Mouse (Mus musculus): Measurements from ENCODE around the gene Glcci1. TPM values are rescaled to one million over a fixed set of nuclear protein-coding genes. Genes with fewer than 3 reads are reported as not detected.

Gene Glcci1
- total RNA-seq, 1 experiment from 2014 or later, result 29.4 TPM

DNA sequence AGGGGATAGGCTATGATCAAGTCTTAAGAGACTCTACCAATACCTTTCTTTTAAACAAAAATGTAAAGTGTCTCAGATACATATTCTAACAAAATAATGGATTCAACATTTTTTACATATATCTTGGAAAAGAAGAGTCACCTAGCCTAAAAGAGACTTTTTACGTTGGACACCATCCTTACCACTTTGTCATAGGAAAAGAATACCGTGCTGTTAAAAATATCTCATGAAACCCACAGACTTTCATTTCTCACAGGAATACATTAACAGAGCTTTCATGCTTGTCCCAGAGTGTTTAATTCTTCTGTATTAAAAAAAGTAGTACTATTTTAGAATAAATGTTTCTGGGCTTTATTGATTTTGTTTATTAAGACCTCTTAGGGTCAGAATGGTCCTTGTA, 41.8 kb downstream of the Glcci1 start:
- no peak for DNase-seq

DNA sequence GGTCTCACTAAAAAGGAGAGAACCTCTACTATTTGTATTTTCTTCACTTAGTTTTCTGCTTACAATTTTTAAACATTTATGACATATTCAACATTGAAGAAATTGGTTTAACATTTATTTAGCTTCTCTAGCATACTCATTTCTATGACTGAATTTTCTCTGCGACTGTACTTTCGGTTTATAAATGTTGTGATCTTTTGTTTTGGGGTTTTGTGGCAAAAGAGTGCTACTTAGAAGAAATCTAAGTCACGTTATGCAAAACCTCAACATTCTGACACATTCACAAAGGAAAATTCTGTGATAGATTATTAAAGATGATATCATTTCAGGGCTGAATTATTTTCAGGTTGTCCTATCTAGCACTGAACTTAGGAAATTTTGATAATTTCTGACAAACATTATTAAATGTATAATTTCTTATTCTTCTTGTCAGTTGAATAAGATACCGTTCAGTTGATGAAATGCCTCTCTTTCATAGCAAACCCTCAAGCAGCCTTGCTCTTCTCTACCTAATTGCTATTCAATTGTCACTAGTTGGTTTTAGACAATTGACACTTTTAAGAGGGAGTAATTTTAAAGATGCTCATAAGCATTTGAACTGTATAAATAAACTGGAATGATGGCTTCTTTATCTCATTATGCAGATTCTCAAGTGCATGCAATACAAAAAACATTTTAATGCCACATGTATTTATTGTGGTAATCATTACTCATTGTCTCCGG, 47.6 kb downstream of the Glcci1 start:
- no peak for DNase-seq

DNA sequence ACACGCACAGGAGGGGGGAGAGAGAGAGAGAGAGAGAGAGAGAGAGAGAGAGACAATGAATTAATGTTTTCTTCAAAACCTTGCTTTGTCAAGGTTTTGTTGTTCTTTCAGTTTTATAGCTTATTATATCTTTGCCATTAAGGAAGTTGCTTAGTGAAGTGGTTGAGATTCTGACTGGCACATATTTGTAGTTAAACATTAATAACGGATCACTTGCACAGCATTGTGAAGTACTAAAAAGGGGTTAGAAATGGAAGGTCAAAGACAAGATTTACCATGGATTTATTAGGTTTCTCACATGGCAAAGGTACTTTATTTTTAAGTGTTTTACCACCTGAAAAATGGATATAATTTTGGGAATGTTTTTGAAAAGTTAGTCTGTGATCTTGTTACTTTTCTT, 51.3 kb downstream of the Glcci1 start:
- DNase-seq, result no peak

DNA sequence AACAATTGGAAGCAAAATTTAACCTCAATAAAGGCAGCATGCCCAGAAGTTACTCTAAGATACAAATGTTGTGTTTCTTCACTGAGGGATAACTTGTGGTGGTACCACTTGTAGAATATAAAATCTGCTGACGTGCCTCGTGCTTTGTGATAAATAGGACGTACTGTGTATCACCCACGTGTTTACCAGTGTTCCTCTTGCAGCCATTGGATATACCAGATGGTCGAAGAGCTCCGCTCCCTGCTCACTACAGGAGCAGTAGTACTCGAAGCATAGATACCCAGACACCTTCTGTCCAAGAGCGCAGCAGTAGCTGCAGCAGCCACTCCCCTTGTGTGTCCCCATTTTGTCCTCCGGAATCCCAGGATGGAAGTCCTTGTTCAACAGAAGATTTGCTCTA, 73.0 kb downstream of the Glcci1 start:
- DNase-seq, result no peak

DNA sequence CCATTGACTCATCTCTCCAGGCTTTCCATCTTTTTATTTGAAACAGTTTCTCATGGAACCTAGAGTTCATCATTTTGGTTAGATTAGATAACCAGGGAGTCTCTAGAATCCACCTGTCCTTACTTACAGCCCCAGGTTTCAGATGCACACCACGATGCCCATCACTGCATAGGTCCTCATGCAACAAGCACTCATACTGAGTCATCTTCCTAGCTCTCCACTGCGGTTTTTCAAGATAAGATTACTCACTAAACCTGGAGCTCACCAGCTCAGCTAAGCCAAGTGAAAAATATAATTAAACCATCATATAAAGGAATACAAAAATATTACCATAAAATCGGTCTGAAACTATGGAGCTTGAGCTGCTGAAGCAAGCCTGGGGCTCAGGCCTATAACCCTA, 74.5 kb downstream of the Glcci1 start:
- DNase-seq, result no peak

DNA sequence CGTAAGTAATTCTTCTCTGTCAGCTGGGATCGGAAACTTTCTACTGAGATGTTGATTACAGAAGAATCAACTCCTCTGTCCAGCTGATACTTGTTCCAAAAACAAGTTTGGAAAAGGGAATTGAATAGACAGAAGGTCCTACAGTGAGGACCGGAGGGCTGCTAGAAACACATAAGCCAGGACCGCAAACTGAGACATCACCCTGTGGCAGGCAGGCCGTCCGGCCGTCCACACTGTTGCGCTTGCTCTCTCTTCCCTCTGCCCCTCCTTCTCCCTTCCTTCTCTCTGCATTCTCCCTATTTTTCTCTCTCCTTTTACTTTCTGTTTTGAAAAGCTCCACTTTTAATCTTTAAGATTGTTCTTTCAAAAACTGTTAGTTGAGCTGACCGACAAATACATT, 82.3 kb downstream of the Glcci1 start:
- DNase-seq, result no peak

DNA sequence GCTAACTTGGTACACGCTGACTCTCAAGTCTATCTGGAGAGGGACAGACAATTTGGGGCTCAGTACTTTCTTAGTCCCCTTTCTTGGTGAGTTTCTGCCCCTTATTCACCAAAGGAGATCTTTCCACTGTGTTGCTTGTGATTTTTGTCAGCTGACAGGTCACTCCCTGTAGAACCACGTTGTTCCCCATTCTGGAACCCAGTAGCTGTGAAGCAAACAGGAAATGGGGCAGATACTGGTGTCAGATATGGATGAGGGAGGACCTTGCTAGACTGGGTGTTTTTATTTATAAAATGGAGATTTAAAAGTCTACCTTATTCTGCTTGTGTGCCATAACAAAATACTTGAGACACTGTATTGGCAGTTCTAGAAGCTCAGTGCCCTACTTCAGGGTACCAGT, 108.0 kb downstream of the Glcci1 start:
- DNase-seq, result no peak

DNA sequence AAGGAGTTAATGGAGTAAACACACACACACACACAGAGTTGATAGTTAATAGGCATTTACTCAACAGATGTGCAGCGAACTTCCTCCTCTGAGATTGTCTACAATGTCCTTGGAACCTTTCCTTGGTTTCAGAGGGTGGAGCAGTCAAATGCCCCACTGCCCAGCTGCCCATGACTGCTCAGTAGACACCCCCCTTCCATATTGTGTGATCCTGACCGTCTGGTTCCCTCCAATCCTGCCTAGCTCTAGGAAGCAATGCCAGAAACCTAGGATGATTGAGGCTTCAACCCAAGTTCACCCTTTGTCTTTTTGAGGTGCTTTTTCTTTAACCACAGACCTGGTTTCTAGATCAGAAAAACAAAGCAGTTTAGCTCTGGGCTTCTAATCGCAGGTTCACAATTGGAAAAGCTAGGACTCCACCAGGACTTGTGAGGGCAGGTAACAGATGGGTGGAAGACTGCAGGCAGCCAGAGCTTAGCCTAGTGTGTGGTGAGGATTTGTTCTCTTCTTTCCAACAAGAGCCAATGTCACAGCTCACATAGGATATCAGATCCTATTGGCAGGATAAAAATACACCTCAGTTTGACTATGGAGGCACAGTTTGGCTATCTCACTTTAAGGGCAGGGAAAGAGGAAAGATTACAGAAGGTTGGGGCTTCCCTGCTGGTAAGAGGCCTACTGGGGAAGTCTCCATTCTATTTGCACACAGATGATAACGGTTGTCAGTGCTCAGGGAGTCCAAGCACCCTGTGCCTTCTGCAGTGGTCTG, 110.4 kb downstream of the Glcci1 start:
- DNase-seq, result no peak

DNA sequence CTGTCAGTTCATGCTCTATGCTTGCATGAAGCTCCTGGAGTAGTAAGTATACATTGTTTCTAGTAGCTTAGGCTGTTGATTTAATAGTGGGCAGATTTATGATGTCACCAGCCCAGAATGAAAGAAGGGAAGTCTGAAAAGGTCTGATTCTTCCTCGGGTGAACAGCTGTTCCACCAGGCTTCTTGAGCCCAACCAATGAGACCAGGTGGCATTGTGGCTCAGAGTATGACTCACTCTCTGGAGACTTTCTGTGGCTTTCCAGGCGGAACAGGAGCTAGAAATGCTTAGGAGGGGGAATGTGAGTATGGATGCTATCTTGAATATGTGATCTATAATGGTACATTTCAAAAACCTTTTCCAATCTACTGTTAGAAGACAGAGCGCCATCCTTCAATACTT, 113.6 kb downstream of the Glcci1 start:
- DNase-seq, result no peak

DNA sequence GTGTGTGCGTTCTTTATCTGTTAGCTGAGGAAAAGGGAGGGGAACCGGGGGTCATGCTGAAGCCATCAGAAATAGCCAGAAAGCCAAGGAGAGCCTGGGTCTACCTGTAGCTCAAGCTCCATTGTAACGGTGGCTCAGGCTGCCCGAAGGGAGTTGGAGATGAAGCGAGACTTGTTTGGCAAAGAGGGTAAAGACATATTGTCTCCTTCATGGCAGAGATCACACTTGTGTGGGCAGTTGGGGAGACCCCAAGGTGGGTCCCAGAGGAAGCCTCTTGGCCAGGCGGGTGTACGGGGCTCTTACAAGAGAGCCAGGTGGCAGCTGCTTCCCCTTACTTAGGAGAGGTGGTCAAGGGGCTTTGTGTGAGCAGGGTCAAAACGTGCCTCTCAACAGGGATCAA, 118.8 kb downstream of the Glcci1 start:
- no peak for DNase-seq

DNA sequence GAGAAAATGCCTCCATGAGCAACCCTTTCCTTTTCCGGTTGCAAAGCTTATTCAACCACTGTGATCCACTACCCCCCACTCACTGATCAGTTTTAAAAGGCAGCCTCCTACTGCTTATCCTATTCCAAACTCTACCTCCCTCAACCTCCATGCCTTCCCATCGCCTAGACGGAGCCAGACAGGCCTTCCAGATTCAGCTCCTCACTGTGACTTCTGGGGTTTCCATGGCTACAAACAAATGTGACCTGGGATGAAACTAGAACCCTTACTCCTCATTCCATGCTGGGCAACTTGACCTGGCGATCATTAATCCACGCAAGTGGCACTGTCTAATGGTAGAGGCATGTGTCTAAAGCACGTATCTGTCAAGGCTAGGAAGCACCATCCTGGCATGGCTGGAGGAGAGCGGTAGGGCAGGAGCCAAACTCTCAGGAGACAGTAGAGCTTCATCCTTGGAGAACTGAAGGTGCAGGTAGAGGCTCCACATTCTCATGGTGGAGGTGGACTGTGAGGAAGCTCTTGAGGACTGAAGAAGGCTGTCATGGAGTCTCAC, 119.4 kb downstream of the Glcci1 start:
- DNase-seq, result no peak

DNA sequence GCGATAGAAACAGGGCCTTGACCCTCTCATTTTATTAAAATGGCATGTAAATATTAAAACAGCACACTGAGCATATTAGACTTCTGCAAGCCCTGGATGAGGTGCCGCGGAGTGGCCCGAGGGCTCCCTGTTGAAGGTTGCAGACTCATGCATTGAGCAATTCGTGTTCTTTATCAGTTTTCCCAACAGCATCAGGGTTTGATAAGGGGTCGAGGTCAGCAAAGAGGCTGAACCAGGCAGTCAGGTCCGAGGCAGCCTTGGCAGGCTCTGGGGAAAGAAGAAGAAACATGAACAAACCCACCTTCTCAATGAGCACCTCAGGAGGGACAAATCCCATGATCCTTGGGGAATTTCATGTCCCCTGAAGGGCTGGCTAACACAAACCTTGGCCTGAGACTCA, 121.1 kb downstream of the Glcci1 start:
- no peak for DNase-seq

DNA sequence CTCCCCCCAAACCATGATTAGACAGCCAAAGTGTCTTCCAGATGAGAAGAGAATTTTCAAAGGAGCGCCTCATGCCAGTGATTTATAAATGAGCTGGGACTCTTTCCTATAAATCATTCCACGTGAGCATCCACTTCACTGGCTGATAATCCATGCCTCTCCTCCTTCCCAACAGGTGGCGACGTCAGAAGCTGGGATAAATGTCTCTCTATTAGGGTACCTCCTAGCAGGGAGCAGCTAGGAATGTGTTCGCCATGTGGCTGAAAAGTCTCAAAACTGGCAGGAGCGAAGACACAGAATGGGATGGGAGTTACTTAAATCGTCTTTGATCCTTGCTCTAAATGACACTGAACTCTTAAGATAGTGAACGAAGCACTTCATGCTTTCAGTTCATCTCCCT, 122.0 kb downstream of the Glcci1 start:
- DNase-seq, result no peak

DNA sequence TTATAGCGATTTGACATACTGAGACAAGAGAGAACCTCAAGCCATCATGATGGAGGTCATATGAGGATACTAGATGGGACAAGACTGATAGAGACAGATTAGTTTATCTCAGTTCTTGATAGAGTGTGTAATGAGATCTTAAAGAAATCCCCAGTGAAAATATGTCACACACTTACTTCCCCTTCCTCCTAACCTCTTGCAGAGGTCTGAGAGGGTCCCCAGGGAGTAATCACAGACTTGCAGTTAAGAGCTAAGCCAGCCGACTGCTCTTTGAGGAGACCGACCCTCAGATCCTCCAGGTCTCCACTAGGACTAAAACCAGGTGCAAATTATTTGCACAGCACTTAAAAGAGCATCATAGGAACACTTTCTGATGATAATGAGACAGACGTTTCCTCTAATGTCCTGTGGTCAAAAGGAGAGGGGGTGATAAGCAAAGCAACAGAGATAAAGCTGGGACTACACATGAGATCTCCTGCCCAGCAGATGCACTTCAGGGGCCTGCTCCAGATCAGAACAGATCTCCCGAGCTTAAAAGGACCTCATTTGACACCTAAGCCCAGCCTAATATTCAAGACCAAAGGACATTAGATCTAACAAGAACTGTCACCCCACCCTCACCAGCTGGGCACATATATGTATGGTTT, 122.7 kb downstream of the Glcci1 start:
- no peak for DNase-seq

DNA sequence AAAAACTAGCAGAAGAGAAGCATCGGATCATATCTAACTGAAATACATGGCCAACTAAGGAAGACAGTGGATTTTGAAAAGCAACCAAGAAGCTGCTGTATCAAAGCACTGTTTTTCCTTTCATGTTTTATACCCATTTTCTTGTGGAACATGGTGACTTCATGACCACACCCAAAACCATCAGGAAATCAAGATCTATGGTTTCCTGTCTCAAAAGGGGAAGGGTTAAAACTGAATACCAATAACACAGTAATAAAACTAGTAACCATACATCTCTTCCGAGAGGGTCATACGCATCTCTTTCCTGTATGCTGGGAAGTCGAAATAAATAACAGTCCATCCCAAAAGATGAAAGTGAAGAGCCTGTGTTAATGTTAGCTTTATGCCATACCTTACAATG, 123.3 kb downstream of the Glcci1 start:
- no peak for DNase-seq

DNA sequence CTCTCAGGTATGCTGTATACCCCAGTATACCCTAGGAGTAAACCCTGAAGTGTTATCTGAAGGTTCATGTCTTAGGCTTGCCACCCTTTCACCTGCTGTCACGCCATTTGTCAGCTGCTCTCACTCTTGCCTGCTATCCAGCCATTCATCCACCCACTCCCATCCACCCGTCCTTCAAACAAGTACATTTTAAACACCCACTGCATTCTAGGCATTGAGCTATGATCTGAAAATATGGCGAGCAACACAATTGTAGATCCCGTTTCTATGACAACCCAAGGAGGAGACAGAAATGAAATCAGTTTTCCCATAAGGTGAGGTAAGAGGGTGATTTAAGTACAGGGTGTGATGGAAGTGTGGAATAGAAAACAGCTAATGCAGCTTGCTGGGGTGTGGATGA, 128.7 kb downstream of the Glcci1 start:
- no peak for DNase-seq

DNA sequence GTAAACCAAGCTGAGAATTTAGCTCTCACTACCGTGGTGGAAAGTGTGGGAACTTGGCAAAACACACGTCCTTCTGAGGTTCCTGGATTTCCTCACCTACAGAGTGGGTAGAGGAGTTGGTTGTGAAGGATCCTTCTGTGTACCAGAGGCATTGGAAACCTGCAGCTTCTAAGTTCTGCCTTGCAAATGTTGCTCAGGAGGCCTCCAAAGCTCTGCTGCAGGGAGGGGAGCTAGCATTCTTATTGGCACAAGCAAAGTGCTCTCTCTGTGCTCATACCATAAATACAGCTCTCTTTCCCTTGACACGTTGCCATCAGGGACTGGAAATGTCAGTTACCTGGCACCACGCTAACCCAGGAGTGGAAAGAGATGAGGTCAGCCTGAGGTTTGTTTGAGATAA, 129.5 kb downstream of the Glcci1 start:
- DNase-seq, result no peak

DNA sequence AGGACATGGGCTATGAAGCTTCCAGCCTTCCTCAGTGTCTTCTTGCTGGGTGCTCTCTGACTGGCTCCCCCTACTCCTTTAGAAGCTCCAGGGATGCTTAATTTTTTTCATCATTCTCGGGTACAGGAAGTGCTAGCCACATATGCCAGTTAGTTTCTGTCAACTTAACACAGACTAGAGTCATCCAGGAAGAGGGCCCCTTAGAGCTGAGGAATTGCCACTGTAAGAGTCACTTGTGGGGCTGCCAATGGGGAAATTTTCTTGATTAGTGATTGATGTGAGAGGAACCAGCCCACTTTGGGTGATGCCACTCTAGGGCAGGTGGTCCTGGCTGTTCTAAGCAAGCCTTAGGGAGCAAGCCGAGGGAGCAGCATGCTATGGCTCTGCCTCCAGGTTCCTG, 130.1 kb downstream of the Glcci1 start:
- DNase-seq, result no peak

DNA sequence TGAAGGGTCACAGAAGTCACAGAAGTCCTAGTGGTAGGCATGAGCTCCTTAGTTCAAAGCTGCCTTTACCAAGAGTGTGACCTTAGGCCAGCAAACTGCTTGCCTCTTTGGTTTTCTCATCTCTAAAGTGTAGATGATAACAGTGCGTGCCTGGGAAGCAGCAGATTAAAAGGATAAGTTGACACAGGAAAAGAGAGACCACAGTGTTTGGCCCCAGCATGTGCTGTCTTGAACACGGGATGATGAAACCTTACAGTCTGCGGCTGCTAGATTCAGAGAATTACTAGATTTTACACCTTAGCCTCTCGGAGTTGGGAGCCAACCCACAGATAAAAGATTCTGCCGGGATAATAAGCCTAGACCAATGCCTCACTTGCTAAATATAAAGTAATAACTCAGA, 131.5 kb downstream of the Glcci1 start:
- no peak for DNase-seq

DNA sequence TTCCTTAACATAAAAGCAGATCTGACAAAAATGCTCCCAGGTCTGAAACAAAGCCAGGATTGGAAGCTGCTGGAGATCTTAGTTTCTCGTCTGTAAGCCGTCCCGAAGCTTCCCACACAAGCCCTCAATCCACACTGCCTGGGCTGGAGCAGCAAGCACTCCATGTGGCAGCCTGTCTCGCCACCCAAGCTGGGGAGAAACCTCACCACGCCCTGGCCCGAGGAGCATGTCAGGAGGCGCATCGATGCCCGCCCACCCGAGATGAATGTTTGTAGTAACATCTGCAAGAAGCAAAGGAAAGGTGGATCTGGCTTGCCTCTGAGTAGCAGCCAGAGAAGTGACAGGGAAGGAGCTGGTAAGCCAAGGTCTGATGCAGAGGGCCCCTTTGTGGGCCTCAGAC, 135.3 kb downstream of the Glcci1 start:
- DNase-seq, result no peak

DNA sequence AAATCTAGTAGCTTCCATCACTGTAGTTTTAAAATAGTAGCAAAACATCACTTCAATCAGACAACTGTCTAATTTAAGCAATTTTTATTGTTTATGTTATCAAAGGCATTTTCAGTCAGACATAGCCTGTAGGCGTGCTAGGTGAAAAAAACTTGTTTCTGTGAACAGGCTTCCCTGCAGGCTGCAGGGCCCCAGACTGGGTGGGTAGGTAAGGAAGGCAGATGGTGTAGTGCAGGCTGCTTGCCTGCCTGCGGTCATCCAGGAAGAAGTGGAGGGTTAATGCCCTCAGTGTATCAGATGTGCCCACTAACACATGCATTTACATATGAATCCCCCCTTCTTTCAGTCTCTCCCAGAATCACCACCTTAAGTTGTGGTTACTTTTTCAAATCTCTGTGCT, 136.3 kb downstream of the Glcci1 start:
- no peak for DNase-seq
